Mouse (Mus musculus): ENCODE measurements around the gene Nr2c1. TPM values are rescaled to one million over a fixed set of nuclear protein-coding genes. Genes with fewer than 3 reads are reported as not detected.

Nr2c1 gene
- 12.2 and 12.5 TPM in 2 replicates for polyA plus RNA-seq (2016; fragmentation: Nextera tagmentation; extraction: Ambion mirVana)

- Histone ChIP-seq H3K9me3 (no peaks in the 10 kb centered on the region), H3K9ac (peak within 1 kb of the TSS; percentile 93), H3K4me2 (replicated peaks) (peak within 1 kb of the TSS; percentile 61), H3K27ac (peak within 1 kb of the TSS; percentile 34; the same call in 1 of the 2 replicates), H3K4me1 (peaks cover 11% of the 10 kb centered on the region; the same call in 1 of the 2 replicates), H3K4me3 (peak within 1 kb of the TSS; percentile 88), H3K36me3 (no peaks in the 10 kb centered on the region), H3K27me3 (replicated peaks) (no peaks in the 10 kb centered on the region)
- under 1% methylated on average over 64 of the region's 64 CpGs for WGBS
- peak; percentile 91 for ATAC-seq (ENCODE audit: low FRiP score, low read depth)
Observed at GRCm38 (mm10) chr10:94147756-94148531, at the start of gene Nr2c1. Gene Nr2c1 (plus strand): TSS chr10:94148023.

- Histone ChIP-seq H3K4me1 (0 out of 2 replicates have a peak, but pooled peaks cover 6% of the 10 kb centered on the region), H3K27ac (no peak overlapping the region), H3K9ac (no peak overlapping the region), H3K4me2 (replicated peaks) (no peak overlapping the region), H3K9me3 (no peaks in the 10 kb centered on the region), H3K36me3 (no peaks in the 10 kb centered on the region), H3K27me3 (replicated peaks) (no peaks in the 10 kb centered on the region), H3K4me3 (no peak overlapping the region)
- WGBS: 87% methylated on average over 3 of the region's 3 CpGs
- no peak for ATAC-seq (ENCODE audit: low FRiP score, low read depth)
Observed at GRCm38 (mm10) chr10:94098100-94098499, 49.7 kb upstream of the Nr2c1 start.

- H3K27me3 ChIP-seq (replicated peaks): no peaks in the 10 kb centered on the region
- H3K27ac ChIP-seq: no peak overlapping the region
- peaks cover 10% of the 10 kb centered on the region for H3K36me3 ChIP-seq
- no peak overlapping the region for H3K4me2 ChIP-seq (replicated peaks)
- no peak overlapping the region for H3K9ac ChIP-seq
- ATAC-seq (ENCODE audit: low FRiP score, low read depth): no peak
- no peaks in the 10 kb centered on the region for H3K9me3 ChIP-seq
- WGBS: 95% methylated on average over 10 of the region's 10 CpGs
- H3K4me3 ChIP-seq: no peak overlapping the region
- H3K4me1 ChIP-seq: no peaks in the 10 kb centered on the region
Observed at GRCm38 (mm10) chr10:94105498-94105897, 42.3 kb upstream of the Nr2c1 start.

GRCm38 (mm10) chr10:94107168-94107567 lies 40.7 kb upstream of the Nr2c1 start:
- WGBS: 78% methylated on average over 4 of the region's 4 CpGs
- no peak overlapping the region for H3K4me2 ChIP-seq (replicated peaks)

GRCm38 (mm10) chr10:94107607-94108006 lies 40.2 kb upstream of the Nr2c1 start:
- WGBS: 93% methylated on average over 7 of the region's 7 CpGs
- peaks cover 10% of the 10 kb centered on the region for H3K36me3 ChIP-seq
- no peak overlapping the region for H3K9ac ChIP-seq

More at GRCm38 (mm10) chr10:94107168-94107567, 40.7 kb upstream of the Nr2c1 start:
- H3K27me3 ChIP-seq (replicated peaks): no peaks in the 10 kb centered on the region
- H3K9me3 ChIP-seq: no peaks in the 10 kb centered on the region
- ATAC-seq (ENCODE audit: low FRiP score, low read depth): no peak
- H3K36me3 ChIP-seq: peaks cover 10% of the 10 kb centered on the region
- no peak overlapping the region for H3K4me3 ChIP-seq
- no peak overlapping the region for H3K9ac ChIP-seq
- H3K4me1 ChIP-seq: no peaks in the 10 kb centered on the region
- H3K27ac ChIP-seq: no peak overlapping the region

GRCm38 (mm10) chr10:94108791-94109190 lies 39.0 kb upstream of the Nr2c1 start:
- 89% methylated on average over 6 of the region's 6 CpGs for WGBS

More at GRCm38 (mm10) chr10:94107607-94108006, 40.2 kb upstream of the Nr2c1 start:
- no peaks in the 10 kb centered on the region for H3K4me1 ChIP-seq
- H3K4me2 ChIP-seq (replicated peaks): no peak overlapping the region
- no peaks in the 10 kb centered on the region for H3K9me3 ChIP-seq
- no peak overlapping the region for H3K27ac ChIP-seq
- no peak for ATAC-seq (ENCODE audit: low FRiP score, low read depth)
- no peak overlapping the region for H3K4me3 ChIP-seq
- no peaks in the 10 kb centered on the region for H3K27me3 ChIP-seq (replicated peaks)

GRCm38 (mm10) chr10:94110834-94111754 lies 36.7 kb upstream of the Nr2c1 start:
- ATAC-seq (ENCODE audit: low FRiP score, low read depth): no peak
- Histone ChIP-seq H3K36me3 (peaks cover 1% of the 10 kb centered on the region; the same call in 1 of the 2 replicates), H3K27me3 (replicated peaks) (no peaks in the 10 kb centered on the region), H3K4me2 (replicated peaks) (no peak overlapping the region), H3K4me1 (no peaks in the 10 kb centered on the region), H3K9me3 (no peaks in the 10 kb centered on the region), H3K9ac (no peak overlapping the region), H3K4me3 (no peak overlapping the region), H3K27ac (no peak overlapping the region)
- WGBS: 81% methylated on average over 9 of the region's 9 CpGs

More at GRCm38 (mm10) chr10:94108791-94109190, 39.0 kb upstream of the Nr2c1 start:
- Histone ChIP-seq H3K36me3 (peaks cover 10% of the 10 kb centered on the region), H3K27me3 (replicated peaks) (no peaks in the 10 kb centered on the region), H3K4me1 (no peaks in the 10 kb centered on the region), H3K4me2 (replicated peaks) (no peak overlapping the region), H3K27ac (no peak overlapping the region), H3K4me3 (no peak overlapping the region), H3K9ac (no peak overlapping the region), H3K9me3 (no peaks in the 10 kb centered on the region)
- ATAC-seq (ENCODE audit: low FRiP score, low read depth): no peak

- no peak overlapping the region for H3K27ac ChIP-seq
- WGBS: 85% methylated on average over 3 of the region's 3 CpGs
- H3K36me3 ChIP-seq: no peaks in the 10 kb centered on the region
- no peak overlapping the region for H3K4me2 ChIP-seq (replicated peaks)
- no peak for ATAC-seq (ENCODE audit: low FRiP score, low read depth)
- no peaks in the 10 kb centered on the region for H3K27me3 ChIP-seq (replicated peaks)
- H3K9me3 ChIP-seq: no peaks in the 10 kb centered on the region
- H3K4me1 ChIP-seq: no peaks in the 10 kb centered on the region
- H3K9ac ChIP-seq: no peak overlapping the region
- H3K4me3 ChIP-seq: no peak overlapping the region
Observed at GRCm38 (mm10) chr10:94112207-94112606, 35.6 kb upstream of the Nr2c1 start.

GRCm38 (mm10) chr10:94115893-94116599 lies 31.8 kb upstream of the Nr2c1 start:
- Histone ChIP-seq H3K36me3 (peaks cover 3% of the 10 kb centered on the region; the same call in 1 of the 2 replicates), H3K27me3 (replicated peaks) (no peaks in the 10 kb centered on the region), H3K4me2 (replicated peaks) (no peak overlapping the region), H3K9ac (no peak overlapping the region), H3K4me1 (no peaks in the 10 kb centered on the region), H3K27ac (no peak overlapping the region), H3K9me3 (no peaks in the 10 kb centered on the region), H3K4me3 (no peak overlapping the region)
- peak; percentile 48; the same call in 1 of the 2 replicates for ATAC-seq (ENCODE audit: low FRiP score, low read depth)
- 46% methylated on average over 6 of the region's 6 CpGs for WGBS

GRCm38 (mm10) chr10:94116781-94117340 lies 31.0 kb upstream of the Nr2c1 start:
- H3K36me3 ChIP-seq: peaks cover 4% of the 10 kb centered on the region; the same call in 1 of the 2 replicates
- H3K9me3 ChIP-seq: no peaks in the 10 kb centered on the region
- 85% methylated on average over 12 of the region's 12 CpGs for WGBS
- no peak overlapping the region for H3K9ac ChIP-seq
- no peaks in the 10 kb centered on the region for H3K27me3 ChIP-seq (replicated peaks)
- H3K27ac ChIP-seq: no peak overlapping the region
- ATAC-seq (ENCODE audit: low FRiP score, low read depth): no peak
- no peaks in the 10 kb centered on the region for H3K4me1 ChIP-seq
- H3K4me2 ChIP-seq (replicated peaks): no peak overlapping the region
- no peak overlapping the region for H3K4me3 ChIP-seq

- Histone ChIP-seq H3K27ac (no peak overlapping the region), H3K4me2 (replicated peaks) (no peak overlapping the region), H3K36me3 (peaks cover 4% of the 10 kb centered on the region; the same call in 1 of the 2 replicates), H3K27me3 (replicated peaks) (no peaks in the 10 kb centered on the region), H3K4me1 (no peaks in the 10 kb centered on the region), H3K9ac (no peak overlapping the region), H3K9me3 (no peaks in the 10 kb centered on the region), H3K4me3 (no peak overlapping the region)
- 90% methylated on average over 3 of the region's 3 CpGs for WGBS
- no peak for ATAC-seq (ENCODE audit: low FRiP score, low read depth)
Observed at GRCm38 (mm10) chr10:94117916-94118315, 29.9 kb upstream of the Nr2c1 start.
